Mouse (Mus musculus) layer of hippocampus, adult 8-10 months (tissue): ENCODE results near the gene Scpep1. TPM values are rescaled to one million over a fixed set of nuclear protein-coding genes. Genes with fewer than 3 reads are reported as not detected.
A peak's percentile ranks its signal among the peaks of the same experiment; 100 is the strongest.

Source experiments
- DNase-seq, 2 experiments: peaks; one replicate each; pipeline ENCODE4 v3.0.0; 2022; ENCODE audit warnings: low spot score in 2 of 2
- total RNA-seq, 4 experiments: library from RNA; stranded (reverse); gene quantifications; 2 replicates each; pipeline ENCODE4 v1.2.4; 2022

Scpep1 gene
- total RNA-seq, 4 experiments from 2014 or later, result 15.8 to 24.7 (median 19.9) TPM

- DNase-seq, result peak; percentile 90 to 95
Observed at GRCm38 (mm10) chr11:88973776-88974701, 18.8 kb upstream of the Scpep1 start.

- no peak for DNase-seq
Observed at GRCm38 (mm10) chr11:88970202-88970732, 15.0 kb upstream of the Scpep1 start, which contains the start of gene Coil. Gene Coil, plus strand, starts transcription at chr11:88970252.

GRCm38 (mm10) chr11:88966881-88967361, 11.7 kb upstream of the Scpep1 start, which contains the start of gene Elobl:
Gene Elobl, minus strand, starts transcription at chr11:88966931.
- no peak for DNase-seq

GRCm38 (mm10) chr11:88958851-88959250, 3.6 kb upstream of the Scpep1 start:
- no peak for DNase-seq

GRCm38 (mm10) chr11:88954803-88955202, 462 bp downstream of the Scpep1 start:
- DNase-seq, result no peak

GRCm38 (mm10) chr11:88953582-88953981, 1.7 kb downstream of the Scpep1 start:
- DNase-seq, result no peak

- no peak for DNase-seq
Observed at GRCm38 (mm10) chr11:88952117-88952516, 3.1 kb downstream of the Scpep1 start.

GRCm38 (mm10) chr11:88951576-88951975, 3.7 kb downstream of the Scpep1 start:
- no peak for DNase-seq

- no peak for DNase-seq
Observed at GRCm38 (mm10) chr11:88950640-88951250, 4.5 kb downstream of the Scpep1 start.

- DNase-seq, result no peak
Observed at GRCm38 (mm10) chr11:88949802-88950639, 5.2 kb downstream of the Scpep1 start.

GRCm38 (mm10) chr11:88948896-88949295, 6.4 kb downstream of the Scpep1 start:
- DNase-seq, result no peak

- no peak for DNase-seq
Observed at GRCm38 (mm10) chr11:88945971-88946585, 9.2 kb downstream of the Scpep1 start.

- no peak for DNase-seq
Observed at GRCm38 (mm10) chr11:88941489-88941888, 13.8 kb downstream of the Scpep1 start.

GRCm38 (mm10) chr11:88939634-88940033, 15.6 kb downstream of the Scpep1 start:
- DNase-seq, result peak; percentile 8 to 12

- DNase-seq, result no peak
Observed at GRCm38 (mm10) chr11:88938770-88939169, 16.5 kb downstream of the Scpep1 start.

GRCm38 (mm10) chr11:88937886-88938285, 17.4 kb downstream of the Scpep1 start:
- no peak for DNase-seq

- no peak for DNase-seq
Observed at GRCm38 (mm10) chr11:88934089-88935000, 20.9 kb downstream of the Scpep1 start.

- no peak for DNase-seq
Observed at GRCm38 (mm10) chr11:88933030-88933429, 22.2 kb downstream of the Scpep1 start.

GRCm38 (mm10) chr11:88931692-88932530, 23.4 kb downstream of the Scpep1 start:
- DNase-seq, result no peak
